Mouse (Mus musculus): ENCODE results near the gene Tmem171. TPM values are rescaled to one million over a fixed set of nuclear protein-coding genes. Genes with fewer than 3 reads are reported as not detected.

Tmem171 gene
- 0.93 and 1.4 TPM in 2 replicates for polyA plus RNA-seq (2016; fragmentation: Nextera tagmentation; extraction: Ambion mirVana)

GRCm38 (mm10) chr13:98694773-98695314 lies at the start of gene Tmem171:
Tmem171 (minus strand) TSS chr13:98694834.
- Histone ChIP-seq H3K4me1 (replicated peaks) (peaks cover 30% of the 10 kb centered on the region), H3K27ac (ENCODE audit: poor library complexity, severe bottlenecking) (no peak within 1 kb of the TSS), H3K27me3 (replicated peaks) (peaks cover 43% of the 10 kb centered on the region), H3K4me3 (peak within 1 kb of the TSS; percentile 46), H3K9me3 (replicated peaks) (no peaks in the 10 kb centered on the region), H3K9ac (peak within 1 kb of the TSS; percentile 63), H3K36me3 (no peaks in the 10 kb centered on the region), H3K4me2 (peak within 1 kb of the TSS; percentile 83)
- 0 out of 2 replicates have a peak, but pooled peaks have one; percentile 27 for ATAC-seq (ENCODE audit: insufficient number of reproducible peaks, low FRiP score)
- 6% methylated on average over 42 of the region's 44 CpGs for WGBS

- Histone ChIP-seq H3K36me3 (peaks cover 38% of the 10 kb centered on the region), H3K4me1 (replicated peaks) (no peaks in the 10 kb centered on the region), H3K27me3 (replicated peaks) (no peaks in the 10 kb centered on the region), H3K4me2 (no peak overlapping the region), H3K27ac (ENCODE audit: poor library complexity, severe bottlenecking) (no peak overlapping the region), H3K9ac (no peak overlapping the region), H3K4me3 (no peak overlapping the region), H3K9me3 (replicated peaks) (no peaks in the 10 kb centered on the region)
- no peak for ATAC-seq (ENCODE audit: insufficient number of reproducible peaks, low FRiP score)
Measured at GRCm38 (mm10) chr13:98743829-98744228, 49.2 kb upstream of the Tmem171 start.

GRCm38 (mm10) chr13:98743214-98743613 lies 48.6 kb upstream of the Tmem171 start:
- 78% methylated on average over 6 of the region's 6 CpGs for WGBS
- Histone ChIP-seq H3K9ac (no peak overlapping the region), H3K27ac (ENCODE audit: poor library complexity, severe bottlenecking) (no peak overlapping the region), H3K4me2 (no peak overlapping the region), H3K9me3 (replicated peaks) (no peaks in the 10 kb centered on the region), H3K4me1 (replicated peaks) (no peaks in the 10 kb centered on the region), H3K4me3 (no peak overlapping the region), H3K27me3 (replicated peaks) (no peaks in the 10 kb centered on the region), H3K36me3 (peaks cover 40% of the 10 kb centered on the region)
- ATAC-seq (ENCODE audit: insufficient number of reproducible peaks, low FRiP score), result no peak

GRCm38 (mm10) chr13:98738213-98738612 lies 43.6 kb upstream of the Tmem171 start:
- no peak for ATAC-seq (ENCODE audit: insufficient number of reproducible peaks, low FRiP score)
- Histone ChIP-seq H3K27ac (ENCODE audit: poor library complexity, severe bottlenecking) (no peak overlapping the region), H3K9ac (no peak overlapping the region), H3K4me1 (replicated peaks) (no peaks in the 10 kb centered on the region), H3K4me3 (no peak overlapping the region), H3K27me3 (replicated peaks) (no peaks in the 10 kb centered on the region), H3K9me3 (replicated peaks) (no peaks in the 10 kb centered on the region), H3K4me2 (no peak overlapping the region), H3K36me3 (peaks cover 27% of the 10 kb centered on the region)
- WGBS, result 88% methylated on average over 2 of the region's 2 CpGs

- Histone ChIP-seq H3K27ac (ENCODE audit: poor library complexity, severe bottlenecking) (no peak overlapping the region), H3K4me3 (no peak overlapping the region), H3K36me3 (peaks cover 48% of the 10 kb centered on the region), H3K9me3 (replicated peaks) (no peaks in the 10 kb centered on the region), H3K27me3 (replicated peaks) (no peaks in the 10 kb centered on the region), H3K9ac (no peak overlapping the region), H3K4me2 (no peak overlapping the region), H3K4me1 (replicated peaks) (no peaks in the 10 kb centered on the region)
- no peak for ATAC-seq (ENCODE audit: insufficient number of reproducible peaks, low FRiP score)
- 55% methylated on average over 3 of the region's 3 CpGs for WGBS
Measured at GRCm38 (mm10) chr13:98733292-98733691, 38.7 kb upstream of the Tmem171 start.

DNA sequence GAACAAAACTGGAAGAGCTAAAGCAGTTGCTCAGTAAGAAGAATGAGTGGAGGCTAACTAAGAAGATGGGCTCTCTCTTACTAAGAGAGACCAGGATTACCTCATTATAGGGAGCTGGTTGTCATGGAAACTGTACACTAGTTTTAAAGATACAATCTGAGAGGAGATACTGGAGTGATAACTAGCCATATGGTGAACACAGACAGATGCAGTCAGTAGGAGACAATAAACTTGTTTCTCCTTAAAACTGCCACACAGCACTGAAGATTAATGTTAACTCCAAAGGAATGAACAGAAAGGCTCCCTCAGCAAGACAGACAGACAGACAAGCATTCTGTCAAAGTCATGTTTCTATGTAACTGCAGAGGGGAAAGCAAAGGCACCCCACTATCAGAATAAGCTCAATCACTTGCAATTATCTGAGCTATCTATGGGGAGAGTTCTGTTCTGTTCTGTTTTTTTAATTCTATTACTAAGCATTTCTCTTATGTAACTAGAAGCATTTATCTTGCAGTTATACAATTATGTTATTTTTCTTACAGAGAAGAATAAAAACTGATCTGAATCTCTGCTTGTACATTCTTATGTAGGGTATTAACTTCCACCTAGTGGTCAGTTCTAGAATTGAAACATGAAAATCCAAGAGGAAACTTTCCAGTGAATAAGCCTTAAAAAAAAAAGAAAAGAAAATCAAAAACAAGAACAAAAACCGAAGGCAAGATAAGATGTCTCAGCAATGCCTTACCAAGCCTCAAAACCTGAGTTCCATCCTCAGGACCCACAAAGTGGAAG lies 34.8 kb upstream of the Tmem171 start:
- Histone ChIP-seq H3K4me2 (no peak overlapping the region), H3K4me1 (replicated peaks) (no peaks in the 10 kb centered on the region), H3K27ac (ENCODE audit: poor library complexity, severe bottlenecking) (no peak overlapping the region), H3K9ac (no peak overlapping the region), H3K27me3 (replicated peaks) (no peaks in the 10 kb centered on the region), H3K4me3 (no peak overlapping the region), H3K9me3 (replicated peaks) (no peaks in the 10 kb centered on the region), H3K36me3 (peaks cover 64% of the 10 kb centered on the region)
- ATAC-seq (ENCODE audit: insufficient number of reproducible peaks, low FRiP score), result no peak
- 54% methylated on average over 1 of the region's 1 CpGs for WGBS

DNA sequence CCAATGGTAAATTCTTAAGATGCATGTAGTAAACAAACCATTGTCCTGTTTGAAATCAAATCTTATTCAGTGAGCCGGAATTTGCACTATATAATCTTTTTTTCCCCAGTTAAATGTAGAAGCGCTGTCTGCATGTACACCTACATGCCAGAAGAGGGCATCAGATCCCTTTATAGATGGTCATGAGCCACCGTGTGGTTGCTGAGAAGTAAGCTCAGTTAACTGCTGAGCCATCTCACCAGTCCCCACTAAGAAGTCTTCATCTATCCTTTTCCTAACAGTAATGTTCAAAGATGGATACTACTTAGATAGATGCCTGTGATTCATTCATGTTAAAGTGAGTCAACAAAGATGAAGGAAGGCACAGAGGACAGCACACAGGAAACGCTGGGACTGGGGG lies 31.9 kb upstream of the Tmem171 start:
- WGBS, result 60% methylated on average over 4 of the region's 4 CpGs

GRCm38 (mm10) chr13:98723430-98723829 lies 28.8 kb upstream of the Tmem171 start:
- no peak overlapping the region for H3K27ac ChIP-seq (ENCODE audit: poor library complexity, severe bottlenecking)
- no peak overlapping the region for H3K9ac ChIP-seq
- no peak for ATAC-seq (ENCODE audit: insufficient number of reproducible peaks, low FRiP score)
- no peak overlapping the region for H3K4me2 ChIP-seq
- no peaks in the 10 kb centered on the region for H3K27me3 ChIP-seq (replicated peaks)
- no peak overlapping the region for H3K4me3 ChIP-seq
- no peaks in the 10 kb centered on the region for H3K4me1 ChIP-seq (replicated peaks)
- 83% methylated on average over 1 of the region's 1 CpGs for WGBS
- H3K36me3 ChIP-seq, result peaks cover 42% of the 10 kb centered on the region
- H3K9me3 ChIP-seq (replicated peaks), result no peaks in the 10 kb centered on the region

More for the DNA sequence above, 31.9 kb upstream of the Tmem171 start:
- Histone ChIP-seq H3K9ac (no peak overlapping the region), H3K4me2 (no peak overlapping the region), H3K36me3 (peaks cover 55% of the 10 kb centered on the region), H3K4me1 (replicated peaks) (no peaks in the 10 kb centered on the region), H3K27ac (ENCODE audit: poor library complexity, severe bottlenecking) (no peak overlapping the region), H3K27me3 (replicated peaks) (no peaks in the 10 kb centered on the region), H3K9me3 (replicated peaks) (no peaks in the 10 kb centered on the region), H3K4me3 (no peak overlapping the region)
- ATAC-seq (ENCODE audit: insufficient number of reproducible peaks, low FRiP score), result no peak

DNA sequence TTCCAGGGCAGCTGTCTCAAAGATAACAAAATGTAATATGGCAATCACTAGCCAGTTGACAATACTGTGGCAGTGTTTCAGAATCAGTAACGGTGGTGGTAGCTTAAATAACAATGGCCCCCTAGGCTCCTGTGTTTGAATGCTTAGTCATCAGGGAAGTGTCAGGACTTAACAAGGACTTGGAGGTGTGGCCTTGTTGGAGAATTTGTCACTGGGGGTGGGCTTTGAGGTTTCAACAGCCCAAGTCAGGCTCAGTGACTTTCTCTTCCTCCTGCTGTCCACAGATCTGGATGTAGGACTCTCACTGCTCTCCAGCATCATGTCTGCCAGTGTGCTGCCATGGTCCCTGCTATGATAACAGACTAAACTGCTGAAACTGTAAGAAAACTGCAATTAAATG lies 27.7 kb upstream of the Tmem171 start:
- Histone ChIP-seq H3K9me3 (replicated peaks) (no peaks in the 10 kb centered on the region; the same call in 1 of the 2 replicates), H3K9ac (no peak overlapping the region), H3K27me3 (replicated peaks) (no peaks in the 10 kb centered on the region), H3K27ac (ENCODE audit: poor library complexity, severe bottlenecking) (no peak overlapping the region), H3K4me2 (no peak overlapping the region), H3K4me3 (no peak overlapping the region), H3K4me1 (replicated peaks) (no peaks in the 10 kb centered on the region), H3K36me3 (peaks cover 36% of the 10 kb centered on the region)
- 33% methylated on average over 1 of the region's 1 CpGs for WGBS
- no peak for ATAC-seq (ENCODE audit: insufficient number of reproducible peaks, low FRiP score)

DNA sequence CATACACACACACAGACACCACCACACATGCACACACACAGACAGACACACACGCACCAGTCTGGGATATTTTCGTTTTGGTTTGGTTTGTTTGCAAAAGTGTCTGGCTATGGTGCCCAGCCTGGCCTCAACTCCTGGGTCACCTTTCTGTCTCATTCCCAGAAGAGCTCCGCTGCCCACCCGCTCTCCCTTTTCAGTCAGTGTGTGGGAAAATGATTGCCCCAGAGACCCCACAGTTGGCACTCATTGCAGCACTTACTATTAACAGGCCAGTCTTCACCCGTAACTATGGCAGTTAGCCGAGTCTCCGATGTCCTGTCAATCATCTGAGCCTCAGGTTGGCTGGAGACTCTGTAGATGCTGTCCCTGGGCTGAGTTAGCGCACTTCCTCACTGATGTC lies 21.5 kb upstream of the Tmem171 start:
- no peak overlapping the region for H3K4me2 ChIP-seq
- 86% methylated on average over 8 of the region's 8 CpGs for WGBS
- no peak overlapping the region for H3K4me3 ChIP-seq
- H3K4me1 ChIP-seq (replicated peaks), result no peaks in the 10 kb centered on the region
- no peak overlapping the region for H3K9ac ChIP-seq
- peaks cover 3% of the 10 kb centered on the region; the same call in 1 of the 2 replicates for H3K36me3 ChIP-seq
- H3K27ac ChIP-seq (ENCODE audit: poor library complexity, severe bottlenecking), result no peak overlapping the region
- ATAC-seq (ENCODE audit: insufficient number of reproducible peaks, low FRiP score), result no peak
- no peaks in the 10 kb centered on the region for H3K27me3 ChIP-seq (replicated peaks)
- H3K9me3 ChIP-seq (replicated peaks), result no peaks in the 10 kb centered on the region; the same call in 1 of the 2 replicates

DNA sequence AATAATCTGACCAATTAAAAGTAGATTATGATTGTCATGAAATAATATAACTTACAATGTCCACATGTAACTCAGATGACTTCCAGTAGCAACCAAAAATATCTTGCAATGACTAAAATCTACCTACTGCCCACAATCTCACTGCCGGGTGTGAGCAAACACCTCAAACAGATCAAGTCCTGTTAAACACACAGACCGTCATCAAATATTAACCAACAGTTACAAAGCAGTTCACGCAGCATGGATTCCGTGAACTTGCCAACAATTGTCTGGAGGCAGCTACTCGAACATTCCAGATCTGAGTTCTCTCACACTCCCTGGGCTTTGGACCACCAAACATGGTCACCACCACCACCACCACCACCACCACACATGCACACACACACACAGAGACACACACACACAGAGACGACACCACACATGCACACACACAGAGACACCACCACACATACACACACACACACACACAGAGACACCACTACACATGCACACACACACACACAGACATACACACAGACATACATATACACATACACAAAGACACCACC lies 20.9 kb upstream of the Tmem171 start:
- Histone ChIP-seq H3K27me3 (replicated peaks) (no peaks in the 10 kb centered on the region), H3K9ac (no peak overlapping the region), H3K4me1 (replicated peaks) (no peaks in the 10 kb centered on the region), H3K36me3 (peaks cover 3% of the 10 kb centered on the region; the same call in 1 of the 2 replicates), H3K4me2 (no peak overlapping the region), H3K27ac (ENCODE audit: poor library complexity, severe bottlenecking) (no peak overlapping the region), H3K9me3 (replicated peaks) (no peaks in the 10 kb centered on the region; the same call in 1 of the 2 replicates), H3K4me3 (no peak overlapping the region)
- no peak for ATAC-seq (ENCODE audit: insufficient number of reproducible peaks, low FRiP score)
- 90% methylated on average over 6 of the region's 6 CpGs for WGBS
